Mouse (Mus musculus) cerebellum, postnatal 25 days (tissue): ENCODE data around the gene Mrpl24.
"Not testable (repeated sequence)": the region's sequence is repeated elsewhere in the genome, so short reads cannot be mapped to it uniquely, and the experiment has no call there.

Source experiments
- DNase-seq, 2 experiments: peaks; one replicate each; pipeline ENCODE4 v3.0.0; 2021; ENCODE audit warnings: mixed read lengths in 2 of 2

The Mrpl24 gene

GRCm38 (mm10) chr3:87919336-87920108, at the start of gene Mrpl24:
Gene Mrpl24, plus strand, starts transcription at chr3:87919506.
- peak; percentile 77 to 80 for DNase-seq

- no peak for DNase-seq
Observed at GRCm38 (mm10) chr3:87877730-87878129, 41.6 kb upstream of the Mrpl24 start.

- no peak for DNase-seq
Observed at GRCm38 (mm10) chr3:87884291-87884690, 35.0 kb upstream of the Mrpl24 start.

- DNase-seq, result no peak
Observed at GRCm38 (mm10) chr3:87884708-87885251, 34.5 kb upstream of the Mrpl24 start.

GRCm38 (mm10) chr3:87885281-87886003, 33.9 kb upstream of the Mrpl24 start, which contains the start of gene Prcc:
Gene Prcc, minus strand, starts transcription at chr3:87885608.
- DNase-seq, result peak; percentile 88 to 90

- DNase-seq, result peak; percentile 62 to 65
Observed at GRCm38 (mm10) chr3:87886004-87886365, 33.3 kb upstream of the Mrpl24 start.

- no peak for DNase-seq
Observed at GRCm38 (mm10) chr3:87886416-87886815, 32.9 kb upstream of the Mrpl24 start.

- DNase-seq, result not testable (repeated sequence)
Observed at GRCm38 (mm10) chr3:87887400-87887799, 31.9 kb upstream of the Mrpl24 start.

- no peak for DNase-seq
Observed at GRCm38 (mm10) chr3:87891481-87891880, 27.8 kb upstream of the Mrpl24 start.

GRCm38 (mm10) chr3:87893367-87893905, 25.9 kb upstream of the Mrpl24 start:
- no peak for DNase-seq

GRCm38 (mm10) chr3:87899266-87899665, 20.0 kb upstream of the Mrpl24 start:
- DNase-seq, result no peak

GRCm38 (mm10) chr3:87899776-87900175, 19.5 kb upstream of the Mrpl24 start:
- DNase-seq, result no peak

- DNase-seq, result no peak
Observed at GRCm38 (mm10) chr3:87901036-87901624, 18.2 kb upstream of the Mrpl24 start.

- DNase-seq, result not testable (repeated sequence)
Observed at GRCm38 (mm10) chr3:87901959-87902358, 17.3 kb upstream of the Mrpl24 start.

GRCm38 (mm10) chr3:87903821-87904220, 15.5 kb upstream of the Mrpl24 start:
- no peak for DNase-seq

- DNase-seq, result peak; percentile 95 to 96
Observed at GRCm38 (mm10) chr3:87905880-87906485, 13.3 kb upstream of the Mrpl24 start, which contains the start of gene Hdgf. Gene Hdgf, plus strand, starts transcription at chr3:87906321.

GRCm38 (mm10) chr3:87906601-87906980, 12.7 kb upstream of the Mrpl24 start:
- DNase-seq, result peak in 1 of 2 experiments; percentile 82

GRCm38 (mm10) chr3:87906981-87907857, 12.1 kb upstream of the Mrpl24 start:
- DNase-seq, result peak; percentile 46 to 57

- no peak for DNase-seq
Observed at GRCm38 (mm10) chr3:87907906-87908305, 11.4 kb upstream of the Mrpl24 start.

GRCm38 (mm10) chr3:87909381-87909780, 9.9 kb upstream of the Mrpl24 start:
- DNase-seq, result no peak

- DNase-seq, result no peak
Observed at GRCm38 (mm10) chr3:87909874-87910273, 9.4 kb upstream of the Mrpl24 start.
